Mouse (Mus musculus) C2C12 (cell line): ENCODE results near the gene Aff3.

ENCODE experiments used
- CEBPB ChIP-seq: IDR thresholded peaks from one replicate; pipeline ENCODE4 v1.6.1; 2011; ENCODE audit warnings: low read depth, mild to moderate bottlenecking, control low read depth, moderate library complexity
- CTCF ChIP-seq: IDR thresholded peaks from one replicate; pipeline ENCODE4 v1.5.1; 2011; ENCODE audit not compliant: control insufficient read depth, insufficient read depth, insufficient read length

DNA sequence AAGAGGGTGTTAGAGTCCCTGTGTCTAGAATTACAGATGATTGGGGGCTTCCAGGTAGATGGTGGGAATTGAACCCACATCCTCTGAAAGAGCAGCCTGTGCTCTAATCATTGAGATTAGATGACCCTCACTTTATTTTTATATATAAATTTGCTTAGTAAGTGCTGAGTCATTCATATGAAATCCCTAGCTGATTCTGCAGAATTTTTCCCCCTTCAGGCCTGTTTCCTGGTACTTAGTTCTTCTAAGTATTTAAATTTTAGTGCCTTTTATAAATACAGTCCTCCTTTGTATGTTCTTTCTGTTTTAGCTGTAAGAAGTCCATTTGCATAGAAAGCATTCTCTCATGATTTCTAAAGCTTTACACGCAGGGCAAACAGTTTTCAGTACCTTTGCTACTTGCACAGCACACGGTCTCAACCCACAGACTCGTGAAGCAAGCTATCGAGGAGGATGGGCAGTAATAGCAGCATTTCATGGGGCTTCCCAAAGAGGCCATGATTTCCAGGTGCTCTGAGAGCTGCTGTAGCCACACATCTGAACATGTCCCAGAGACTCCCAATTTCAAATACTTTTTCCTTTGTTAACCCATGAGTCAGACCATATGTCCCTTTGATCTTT lies 5.7 kb downstream of the Aff3 start:
- TF ChIP-seq CEBPB (no peak), CTCF (no peak)
